Mouse (Mus musculus) thymus, adult 2 months (tissue): ENCODE results near the gene Slc19a3.

Experiments
- CTCF ChIP-seq: fragments of 200-500 bp; IDR thresholded peaks from 2 replicates; pipeline ENCODE4 v1.5.1; 2012; ENCODE audit warnings: mild to moderate bottlenecking, control low read depth, low read length, moderate library complexity, borderline replicate concordance; ENCODE audit not compliant: control insufficient read depth, poor library complexity, insufficient read depth; ENCODE audit errors: extremely low read depth
- POLR2A ChIP-seq: fragments of 200-500 bp; IDR thresholded peaks from 2 replicates; pipeline ENCODE4 v1.6.1; 2012; ENCODE audit warnings: mild to moderate bottlenecking, low read length, control low read depth, moderate library complexity; ENCODE audit not compliant: control insufficient read depth, poor library complexity, insufficient read depth; ENCODE audit errors: extremely low read depth

- TF ChIP-seq CTCF (no peak), POLR2A (no peak)
Observed at GRCm38 (mm10) chr1:82972046-82972445, 66.2 kb downstream of the Slc19a3 start.
